Mouse (Mus musculus): Measurements from ENCODE around the gene Kcnh8. TPM values are rescaled to one million over a fixed set of nuclear protein-coding genes. Genes with fewer than 3 reads are reported as not detected.

Gene Kcnh8
- polyA plus RNA-seq, 2 experiments: 0.04 to 0.08 TPM

DNA sequence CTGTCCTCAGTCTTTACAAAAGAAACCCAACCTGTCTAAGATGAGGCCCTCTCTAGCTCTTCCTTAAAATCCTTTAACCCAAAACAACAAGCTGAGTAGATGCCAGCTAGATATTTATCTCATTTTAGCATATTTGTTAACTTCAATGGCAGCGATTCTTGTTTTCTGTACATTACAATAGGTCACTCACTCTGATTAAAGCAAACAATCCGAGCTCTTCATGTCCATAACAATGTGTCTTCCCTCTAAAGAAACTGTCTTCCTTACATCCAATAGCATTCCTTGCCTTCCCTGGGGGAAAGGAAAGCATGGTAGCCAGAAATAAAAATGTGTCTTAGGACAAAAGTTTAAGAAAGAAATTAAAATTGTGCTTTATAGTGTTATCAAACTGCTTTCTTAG, 126.3 kb downstream of the Kcnh8 start:
- Histone ChIP-seq H3K36me3 (ENCODE audit: control insufficient read depth, insufficient read depth, low read length) (no peaks in the 10 kb centered on the region), H3K27me3 (ENCODE audit: control insufficient read depth, insufficient read depth, low read length) (no peaks in the 10 kb centered on the region), H3K27ac (replicated peaks; ENCODE audit: low read depth, low read length) (no peak overlapping the region), H3K9ac (ENCODE audit: low read depth, low read length, severe bottlenecking) (no peak overlapping the region), H3K4me1 (ENCODE audit: control insufficient read depth, insufficient read depth, low read length) (no peaks in the 10 kb centered on the region), H3K4me3 (replicated peaks; ENCODE audit: low read length) (no peak overlapping the region), H3K9me3 (ENCODE audit: control insufficient read depth, low read length) (no peaks in the 10 kb centered on the region), H3K4me2 (replicated peaks; ENCODE audit: low read depth, low read length, severe bottlenecking) (no peak overlapping the region)
- no peak for ATAC-seq (ENCODE audit: low FRiP score, low read depth)
- no peak for DNase-seq (ENCODE audit: low spot score)
- TF ChIP-seq POLR2A (IDR thresholded peaks at IDR 0.05; ENCODE audit: borderline replicate concordance, extremely low read depth, insufficient read depth, insufficient read length): no peak
- WGBS: 80% methylated on average over 2 of the region's 2 CpGs

- Histone ChIP-seq H3K36me3 (ENCODE audit: control insufficient read depth, insufficient read depth, low read length) (no peaks in the 10 kb centered on the region), H3K9me3 (ENCODE audit: control insufficient read depth, low read length) (no peaks in the 10 kb centered on the region)
Measured at GRCm38 (mm10) chr17:52738436-52738835, 135.9 kb downstream of the Kcnh8 start.

GRCm38 (mm10) chr17:52788151-52788550, 185.6 kb downstream of the Kcnh8 start:
- 84% methylated on average over 3 of the region's 3 CpGs for WGBS
- no peaks in the 10 kb centered on the region for H3K36me3 ChIP-seq (ENCODE audit: control insufficient read depth, insufficient read depth, low read length)

More at GRCm38 (mm10) chr17:52738436-52738835, 135.9 kb downstream of the Kcnh8 start:
- H3K27me3 ChIP-seq (ENCODE audit: control insufficient read depth, insufficient read depth, low read length): no peaks in the 10 kb centered on the region
- H3K27ac ChIP-seq (replicated peaks; ENCODE audit: low read depth, low read length): no peak overlapping the region
- H3K9ac ChIP-seq (ENCODE audit: low read depth, low read length, severe bottlenecking): no peak overlapping the region
- H3K4me1 ChIP-seq (ENCODE audit: control insufficient read depth, insufficient read depth, low read length): no peaks in the 10 kb centered on the region
- H3K4me3 ChIP-seq (replicated peaks; ENCODE audit: low read length): no peak overlapping the region
- no peak for ATAC-seq (ENCODE audit: low FRiP score, low read depth)
- TF ChIP-seq POLR2A (IDR thresholded peaks at IDR 0.05; ENCODE audit: borderline replicate concordance, extremely low read depth, insufficient read depth, insufficient read length): no peak
- DNase-seq (ENCODE audit: low spot score): no peak
- H3K4me2 ChIP-seq (replicated peaks; ENCODE audit: low read depth, low read length, severe bottlenecking): no peak overlapping the region

DNA sequence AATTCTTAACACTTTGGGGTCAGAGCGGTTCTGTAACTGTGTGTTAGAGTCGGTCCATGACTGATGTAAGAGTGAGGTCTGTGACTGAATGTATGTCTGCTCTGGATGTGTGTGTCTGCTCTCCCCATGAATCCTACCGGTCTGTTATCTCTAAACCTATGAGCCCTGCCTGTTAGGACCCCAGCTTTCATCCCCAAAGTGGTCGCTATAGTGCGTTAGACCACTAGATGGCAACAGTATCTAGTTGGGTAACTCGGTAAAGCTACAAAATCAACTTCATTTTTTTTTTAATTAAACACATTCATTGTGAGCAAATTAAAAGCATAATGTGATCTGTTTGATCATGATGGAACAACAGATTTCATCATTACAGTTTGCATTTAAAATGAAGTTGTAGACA, 202.0 kb downstream of the Kcnh8 start:
- no peak overlapping the region for H3K27ac ChIP-seq (replicated peaks; ENCODE audit: low read depth, low read length)
- no peaks in the 10 kb centered on the region for H3K9me3 ChIP-seq (ENCODE audit: control insufficient read depth, low read length)
- no peaks in the 10 kb centered on the region for H3K27me3 ChIP-seq (ENCODE audit: control insufficient read depth, insufficient read depth, low read length)
- H3K9ac ChIP-seq (ENCODE audit: low read depth, low read length, severe bottlenecking): no peak overlapping the region
- no peak for TF ChIP-seq POLR2A (IDR thresholded peaks at IDR 0.05; ENCODE audit: borderline replicate concordance, extremely low read depth, insufficient read depth, insufficient read length)
- no peak overlapping the region for H3K4me2 ChIP-seq (replicated peaks; ENCODE audit: low read depth, low read length, severe bottlenecking)
- H3K4me3 ChIP-seq (replicated peaks; ENCODE audit: low read length): no peak overlapping the region
- DNase-seq (ENCODE audit: low spot score) (no peak), ATAC-seq (ENCODE audit: low FRiP score, low read depth) (no peak)
- 63% methylated on average over 6 of the region's 6 CpGs for WGBS
- H3K36me3 ChIP-seq (ENCODE audit: control insufficient read depth, insufficient read depth, low read length): no peaks in the 10 kb centered on the region
- H3K4me1 ChIP-seq (ENCODE audit: control insufficient read depth, insufficient read depth, low read length): no peaks in the 10 kb centered on the region

More at GRCm38 (mm10) chr17:52788151-52788550, 185.6 kb downstream of the Kcnh8 start:
- Histone ChIP-seq H3K9me3 (ENCODE audit: control insufficient read depth, low read length) (no peaks in the 10 kb centered on the region), H3K9ac (ENCODE audit: low read depth, low read length, severe bottlenecking) (no peak overlapping the region), H3K27ac (replicated peaks; ENCODE audit: low read depth, low read length) (no peak overlapping the region), H3K4me1 (ENCODE audit: control insufficient read depth, insufficient read depth, low read length) (no peaks in the 10 kb centered on the region), H3K4me3 (replicated peaks; ENCODE audit: low read length) (no peak overlapping the region), H3K27me3 (ENCODE audit: control insufficient read depth, insufficient read depth, low read length) (no peaks in the 10 kb centered on the region), H3K4me2 (replicated peaks; ENCODE audit: low read depth, low read length, severe bottlenecking) (no peak overlapping the region)
- ATAC-seq (ENCODE audit: low FRiP score, low read depth): no peak
- DNase-seq (ENCODE audit: low spot score): no peak
- TF ChIP-seq POLR2A (IDR thresholded peaks at IDR 0.05; ENCODE audit: borderline replicate concordance, extremely low read depth, insufficient read depth, insufficient read length): no peak

- WGBS: 62% methylated on average over 1 of the region's 1 CpGs
- no peak overlapping the region for H3K4me2 ChIP-seq (replicated peaks; ENCODE audit: low read depth, low read length, severe bottlenecking)
- no peak overlapping the region for H3K4me3 ChIP-seq (replicated peaks; ENCODE audit: low read length)
- H3K27ac ChIP-seq (replicated peaks; ENCODE audit: low read depth, low read length): no peak overlapping the region
- no peaks in the 10 kb centered on the region for H3K4me1 ChIP-seq (ENCODE audit: control insufficient read depth, insufficient read depth, low read length)
- ATAC-seq (ENCODE audit: low FRiP score, low read depth): no peak
- H3K9me3 ChIP-seq (ENCODE audit: control insufficient read depth, low read length): no peaks in the 10 kb centered on the region
- no peaks in the 10 kb centered on the region for H3K36me3 ChIP-seq (ENCODE audit: control insufficient read depth, insufficient read depth, low read length)
- peak; percentile 3 for DNase-seq (ENCODE audit: low spot score)
- no peak overlapping the region for H3K9ac ChIP-seq (ENCODE audit: low read depth, low read length, severe bottlenecking)
- no peak for TF ChIP-seq POLR2A (IDR thresholded peaks at IDR 0.05; ENCODE audit: borderline replicate concordance, extremely low read depth, insufficient read depth, insufficient read length)
- no peaks in the 10 kb centered on the region for H3K27me3 ChIP-seq (ENCODE audit: control insufficient read depth, insufficient read depth, low read length)
Measured at GRCm38 (mm10) chr17:52810773-52811172, 208.3 kb downstream of the Kcnh8 start.

DNA sequence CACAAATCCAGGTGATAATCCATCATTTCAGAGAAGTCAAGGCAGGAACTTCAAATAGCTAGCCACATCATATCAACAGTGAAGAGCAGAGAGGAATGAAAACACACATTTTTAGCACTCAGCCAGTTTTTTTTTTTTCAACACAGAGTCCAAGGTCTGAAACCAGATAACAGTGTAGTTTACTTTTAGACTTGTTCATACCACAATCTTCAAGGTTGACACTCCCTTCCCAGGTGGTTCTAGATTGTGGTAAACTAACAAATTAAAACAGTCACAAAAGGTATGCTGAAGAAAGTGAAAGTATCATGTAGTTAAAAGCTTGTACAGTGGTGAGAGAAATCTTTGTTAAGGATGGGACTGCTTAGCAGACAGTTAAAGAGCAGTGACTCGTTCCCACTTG, 216.5 kb downstream of the Kcnh8 start:
- no peaks in the 10 kb centered on the region for H3K36me3 ChIP-seq (ENCODE audit: control insufficient read depth, insufficient read depth, low read length)
- no peak overlapping the region for H3K27ac ChIP-seq (replicated peaks; ENCODE audit: low read depth, low read length)
- no peak for TF ChIP-seq POLR2A (IDR thresholded peaks at IDR 0.05; ENCODE audit: borderline replicate concordance, extremely low read depth, insufficient read depth, insufficient read length)
- DNase-seq (ENCODE audit: low spot score) (no peak), ATAC-seq (ENCODE audit: low FRiP score, low read depth) (no peak)
- H3K9me3 ChIP-seq (ENCODE audit: control insufficient read depth, low read length): no peaks in the 10 kb centered on the region
- 67% methylated on average over 1 of the region's 1 CpGs for WGBS
- H3K9ac ChIP-seq (ENCODE audit: low read depth, low read length, severe bottlenecking): no peak overlapping the region
- no peaks in the 10 kb centered on the region for H3K27me3 ChIP-seq (ENCODE audit: control insufficient read depth, insufficient read depth, low read length)
- no peak overlapping the region for H3K4me3 ChIP-seq (replicated peaks; ENCODE audit: low read length)
- no peaks in the 10 kb centered on the region for H3K4me1 ChIP-seq (ENCODE audit: control insufficient read depth, insufficient read depth, low read length)
- no peak overlapping the region for H3K4me2 ChIP-seq (replicated peaks; ENCODE audit: low read depth, low read length, severe bottlenecking)

All from limb, embryonic 14.5 days (tissue).